ENCODE assay signal across 9 mouse cellular contexts in the genomic region with DNA sequence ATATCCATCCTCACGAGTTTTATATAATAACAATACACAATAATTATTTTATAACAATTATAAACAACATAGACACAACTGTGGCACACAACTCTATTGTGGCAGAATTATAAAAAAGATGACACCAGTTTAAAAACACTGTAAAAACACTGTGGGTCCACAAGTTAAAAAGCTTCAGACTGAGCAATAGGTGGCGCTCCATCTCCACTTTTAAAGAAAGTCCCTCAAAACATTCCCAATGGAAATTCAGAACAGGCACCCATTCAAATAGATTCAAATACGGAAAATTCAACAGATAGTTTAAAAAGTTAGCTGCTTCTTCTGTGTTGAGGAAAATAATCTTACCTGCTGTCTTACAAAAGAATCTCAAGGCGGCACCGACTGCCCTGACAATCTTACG.
DNase-seq lines count a peak whose midpoint lies in the region; ATAC-seq and TF ChIP-seq lines count a peak whose summit lies in the region.
"Had no signal": no experiment of that assay in that cellular context is flagged by ENCODE, and none has a peak within 500 bp of the region (broad histone marks: within the 10 kb centered on the region; RNA-seq: fewer than 3 reads in every experiment).

No protein-coding gene starts in this region.

- H3K4me2 ChIP-seq in kidney, postnatal 0 days (ENCODE audit: low read length), result no peak overlapping the region
- H3K4me2 ChIP-seq in kidney, embryonic 14.5 days (replicated peaks; ENCODE audit: low read depth, low read length), result no peak overlapping the region
- H3K4me2 ChIP-seq: heart, embryonic 15.5 days had no signal

- H3K4me3 ChIP-seq in kidney, postnatal 0 days (replicated peaks; ENCODE audit: low read depth, low read length), result no peak overlapping the region
- no peak overlapping the region for H3K4me3 ChIP-seq in kidney, embryonic 14.5 days (ENCODE audit: low read length)
- H3K4me3 ChIP-seq: heart, embryonic 15.5 days had no signal

- H3K27me3 ChIP-seq in kidney, postnatal 0 days (ENCODE audit: insufficient read depth, low read length), result no peaks in the 10 kb centered on the region
- no peaks in the 10 kb centered on the region for H3K27me3 ChIP-seq in kidney, embryonic 14.5 days (ENCODE audit: control insufficient read depth, insufficient read depth, low read length)
- H3K27me3 ChIP-seq: heart, embryonic 15.5 days had no signal

- no peaks in the 10 kb centered on the region for H3K9me3 ChIP-seq in kidney, postnatal 0 days (replicated peaks; ENCODE audit: low read length)
- H3K9me3 ChIP-seq in kidney, embryonic 14.5 days (ENCODE audit: control insufficient read depth, low read length), result no peaks in the 10 kb centered on the region
- H3K9me3 ChIP-seq: heart, embryonic 15.5 days had no signal

- H3K36me3 ChIP-seq in kidney, postnatal 0 days (ENCODE audit: insufficient read depth, low read length), result no peaks in the 10 kb centered on the region
- no peaks in the 10 kb centered on the region for H3K36me3 ChIP-seq in kidney, embryonic 14.5 days (ENCODE audit: control insufficient read depth, insufficient read depth, low read length)
- H3K36me3 ChIP-seq: heart, embryonic 15.5 days had no signal

- no peaks in the 10 kb centered on the region for H3K4me1 ChIP-seq in kidney, postnatal 0 days (replicated peaks; ENCODE audit: insufficient read depth, low read length)
- H3K4me1 ChIP-seq in kidney, embryonic 14.5 days (ENCODE audit: control insufficient read depth, insufficient read depth, low read length), result peaks cover 5% of the 10 kb centered on the region; the same call in 1 of the 2 replicates

- H3K9ac ChIP-seq in kidney, postnatal 0 days (ENCODE audit: low read depth, low read length), result no peak overlapping the region
- no peak overlapping the region for H3K9ac ChIP-seq in kidney, embryonic 14.5 days (ENCODE audit: low read depth, low read length)
- H3K9ac ChIP-seq: heart, embryonic 15.5 days had no signal

- TF ChIP-seq CTCF in kidney, postnatal 0 days (IDR thresholded peaks at IDR 0.05; ENCODE audit: low read depth), result peak; percentile 69

- peak; percentile 63 to 71 for DNase-seq in cerebellum, postnatal 10 days
- peak; percentile 84 for DNase-seq in kidney, postnatal 0 days (ENCODE audit: low spot score)
- DNase-seq in 3T3-L1 (ENCODE audit: low read depth, low spot score), result peak; percentile 72
- DNase-seq in brain, embryonic 18.5 days (ENCODE audit: low read depth, low spot score), result peak; percentile 39
- DNase-seq in layer of hippocampus, postnatal 36 days, result no peak

- WGBS in kidney, postnatal 0 days, result 54% methylated on average over 6 of the region's 6 CpGs
- 55% methylated on average over 6 of the region's 6 CpGs for WGBS in kidney, embryonic 14.5 days

- ATAC-seq in cerebellum, adult (ENCODE audit: insufficient number of reproducible peaks, low FRiP score, low TSS enrichment), result no peak
- no peak for ATAC-seq in kidney, postnatal 0 days (replicated peaks; ENCODE audit: low FRiP score, low read depth)
- ATAC-seq in kidney, embryonic 14.5 days (ENCODE audit: low FRiP score, low TSS enrichment), result no peak
- no peak for ATAC-seq in granulocyte monocyte progenitor cell, adult 5-6 weeks (replicated peaks; ENCODE audit: poor library complexity, severe bottlenecking)

- H3K27ac ChIP-seq in kidney, postnatal 0 days, result no peak overlapping the region
- H3K27ac ChIP-seq in kidney, embryonic 14.5 days (ENCODE audit: low read depth, low read length), result no peak overlapping the region

Comparison
In these comparisons a context has a peak if more than half of its experiments do, and no peak if none do; other contexts are left out.
1. DNase-seq: peak in cerebellum, postnatal 10 days (2 of 2), kidney, postnatal 0 days (single experiment), 3T3-L1 (single experiment) and brain, embryonic 18.5 days (single experiment); none in layer of hippocampus, postnatal 36 days (0 of 2).